Comparison of ENCODE assay signal across 8 mouse cellular contexts in genomic region chr7:25006586-25007364, GRCm38 (mm10). TPM values are rescaled to one million over a fixed set of nuclear protein-coding genes. Genes with fewer than 3 reads are reported as not detected.
DNase-seq lines count a peak whose midpoint lies in the region; ATAC-seq lines count a peak whose summit lies in the region.

No protein-coding gene starts in this region.

- no peaks in the 10 kb centered on the region for H3K9me3 ChIP-seq in hindbrain, embryonic 13.5 days

- H3K4me1 ChIP-seq in hindbrain, embryonic 13.5 days (replicated peaks), result peaks cover 88% of the 10 kb centered on the region

- peak overlapping the region; percentile 96; the same call in 1 of the 2 replicates for H3K9ac ChIP-seq in hindbrain, embryonic 13.5 days

- 76% methylated on average over 12 of the region's 12 CpGs for WGBS in hindbrain, embryonic 13.5 days

- ATAC-seq in hindbrain, embryonic 13.5 days (ENCODE audit: low FRiP score), result no peak
- peak; percentile 89 for ATAC-seq in megakaryocyte progenitor cell, adult 5-6 weeks (replicated peaks; ENCODE audit: poor library complexity)
- no peak for ATAC-seq in erythroid progenitor cell, adult 5-6 weeks (replicated peaks; ENCODE audit: low FRiP score, poor library complexity, severe bottlenecking)
- ATAC-seq in inflammation-experienced regulatory T-cells, adult 6 months, result no peak

- peak; percentile 45 to 91 for DNase-seq in adrenal gland, adult (ENCODE audit: inconsistent age in 2 of 2, low spot score in 1 of 2)
- no peak for DNase-seq in adrenal gland, postnatal 4 days (ENCODE audit: low spot score in 2 of 2)
- DNase-seq in NIH3T3 (ENCODE audit: low read depth), result peak; percentile 74
- DNase-seq in testis, postnatal 14 days (ENCODE audit: low spot score), result no peak

- H3K36me3 ChIP-seq in hindbrain, embryonic 13.5 days, result peaks cover 16% of the 10 kb centered on the region

- peak overlapping the region; percentile 71; the same call in 1 of the 2 replicates for H3K4me2 ChIP-seq in hindbrain, embryonic 13.5 days

- H3K27ac ChIP-seq in hindbrain, embryonic 13.5 days, result peak overlapping the region; percentile 99

- H3K4me3 ChIP-seq in hindbrain, embryonic 13.5 days, result no peak overlapping the region

- peaks cover 29% of the 10 kb centered on the region for H3K27me3 ChIP-seq in hindbrain, embryonic 13.5 days

RNA-seq across cellular contexts. Expression of gene Atp1a3, which starts 1.0 kb away (rescaled TPM):
- total RNA-seq in adrenal gland, postnatal 4 days (2021), result 10 to 100 TPM; 66.4 to 69.0 TPM
- 253 and 258 TPM in 2 replicates for polyA plus RNA-seq in hindbrain, embryonic 13.5 days (2015; fragmentation: Nextera tagmentation; extraction: Ambion mirVana)
- 24.4 and 35.2 TPM in 2 replicates for total RNA-seq in megakaryocyte progenitor cell, adult 5-6 weeks (2015)
- total RNA-seq in megakaryocyte progenitor cell, adult 5-6 weeks (2017), result 18.4 and 28.5 TPM in 2 replicates
- 5.4 and 15.1 TPM in 2 replicates for total RNA-seq in erythroid progenitor cell, adult 5-6 weeks (2015; ENCODE audit: low replicate concordance)
- 3.3 TPM in 1 of 2 replicates, not detected in the other for total RNA-seq in erythroid progenitor cell, adult 5-6 weeks (2017; ENCODE audit: low replicate concordance)
- polyA plus RNA-seq in inflammation-experienced regulatory T-cells, adult 6 months (2017; shearing (Covaris generic)), result 1 to 10 TPM in 2 of 3 experiments, under 1 TPM in 1; 0.62 to 3.6 (median 3.4) TPM

RNA-seq across cellular contexts. Expression of gene Rabac1, which starts 34.2 kb away (rescaled TPM):
- total RNA-seq in adrenal gland, postnatal 4 days (2021), result 100 to 1,000 TPM; 204 to 208 TPM
- polyA plus RNA-seq in hindbrain, embryonic 13.5 days (2015; fragmentation: Nextera tagmentation; extraction: Ambion mirVana), result 220 and 226 TPM in 2 replicates
- 95.6 and 117 TPM in 2 replicates for total RNA-seq in megakaryocyte progenitor cell, adult 5-6 weeks (2015)
- total RNA-seq in megakaryocyte progenitor cell, adult 5-6 weeks (2017), result 89.2 and 101 TPM in 2 replicates
- total RNA-seq in erythroid progenitor cell, adult 5-6 weeks (2015; ENCODE audit: low replicate concordance), result 8.3 and 8.8 TPM in 2 replicates
- total RNA-seq in erythroid progenitor cell, adult 5-6 weeks (2017; ENCODE audit: low replicate concordance), result 7.3 and 18.0 TPM in 2 replicates
- 100 to 1,000 TPM; 119 to 244 (median 236) TPM for polyA plus RNA-seq in inflammation-experienced regulatory T-cells, adult 6 months (2017; shearing (Covaris generic))

Comparison
In these comparisons a context has a peak if more than half of its experiments do, and no peak if none do; other contexts are left out.
1. DNase-seq: peak in adrenal gland, adult (2 of 2) and NIH3T3 (single experiment); none in adrenal gland, postnatal 4 days (0 of 2) and testis, postnatal 14 days (single experiment).
2. RNA of gene Rabac1, which starts 34.2 kb away (total RNA-seq): 204 to 208 TPM in adrenal gland, postnatal 4 days and 89.2 to 117 TPM in megakaryocyte progenitor cell, adult 5-6 weeks; 7.3 to 18.0 TPM in erythroid progenitor cell, adult 5-6 weeks; every median in the first group is over 4 times any median in the second.